Mouse (Mus musculus): ENCODE results near the gene Rnf157.

- TF ChIP-seq CTCF (IDR thresholded peaks at IDR 0.05; ENCODE audit: insufficient read depth, low read depth, low read length) (no peak), POLR2A (IDR thresholded peaks at IDR 0.05; ENCODE audit: insufficient read depth, low read depth, low read length) (no peak)
Observed at GRCm38 (mm10) chr11:116353535-116353934, 59.3 kb downstream of the Rnf157 start.

All from olfactory bulb, adult 2 months (tissue).